Mouse (Mus musculus) hindbrain, embryonic 15.5 days (tissue): ENCODE results near the gene Barhl2. TPM values are rescaled to one million over a fixed set of nuclear protein-coding genes. Genes with fewer than 3 reads are reported as not detected.
A peak's percentile ranks its signal among the peaks of the same experiment; 100 is the strongest.

Experiments used
- ATAC-seq: fragments of 200-750 bp; cut with Nextera tagmentation; 2 replicates; pipeline ENCODE4 v1.8.0; 2017; ENCODE audit warnings: low read depth, moderate number of reproducible peaks, moderate TSS enrichment; ENCODE audit not compliant: low FRiP score
- H3K27ac ChIP-seq: fragments of 300-500 bp; sonication (generic); replicated peaks from 2 replicates; pipeline ENCODE4 v1.5.1; 2015; ENCODE audit warnings: mild to moderate bottlenecking, inconsistent platforms
- H3K27me3 ChIP-seq: fragments of 300-500 bp; sonication (generic); 2 replicates; pipeline ENCODE4 v1.6.1; 2015; ENCODE audit warnings: control low read depth, inconsistent platforms
- H3K36me3 ChIP-seq: fragments of 300-500 bp; sonication (generic); 2 replicates; pipeline ENCODE4 v1.6.1; 2015; ENCODE audit warnings: control low read depth, inconsistent platforms
- H3K4me1 ChIP-seq: fragments of 300-500 bp; sonication (generic); replicated peaks from 2 replicates; pipeline ENCODE4 v1.6.1; 2015; ENCODE audit warnings: control low read depth, inconsistent platforms
- H3K4me2 ChIP-seq: fragments of 300-500 bp; sonication (generic); 2 replicates; pipeline ENCODE4 v1.6.1; 2015; ENCODE audit warnings: moderate library complexity, mild to moderate bottlenecking, inconsistent platforms
- H3K4me3 ChIP-seq: fragments of 300-500 bp; sonication (generic); 2 replicates; pipeline ENCODE4 v1.5.1; 2015; ENCODE audit warnings: mild to moderate bottlenecking, inconsistent platforms
- H3K9ac ChIP-seq: fragments of 300-500 bp; sonication (generic); 2 replicates; pipeline ENCODE4 v1.6.1; 2015; ENCODE audit warnings: inconsistent platforms
- H3K9me3 ChIP-seq: fragments of 300-500 bp; sonication (generic); 2 replicates; pipeline ENCODE4 v1.6.1; 2016; ENCODE audit warnings: control low read depth, inconsistent platforms
- WGBS: fragments of 180-500 bp; shearing (Covaris S2); methylation state at CpG from one replicate; pipeline ENCODE4 v1.1.7; 2015; 5-methylcytosine and 5-hydroxymethylcytosine counted together
- polyA plus RNA-seq: library from polyadenylated mRNA; unstranded; fragments of >200 nt; fragmentation: Nextera tagmentation; extraction: Ambion mirVana; gene quantifications from 2 replicates; pipeline ENCODE4 v1.2.1, GENCODE M21; 2015

Gene Barhl2
- polyA plus RNA-seq, 1 experiment from 2014 or later, result 1.6 TPM

- H3K9me3 ChIP-seq, result no peaks in the 10 kb centered on the region
- no peaks in the 10 kb centered on the region for H3K4me1 ChIP-seq
- no peak for ATAC-seq
- peaks cover 6% of the 10 kb centered on the region; the same call in 1 of the 2 replicates for H3K27me3 ChIP-seq
- no peak overlapping the region for H3K4me3 ChIP-seq
- H3K27ac ChIP-seq, result no peak overlapping the region
- no peak overlapping the region for H3K4me2 ChIP-seq
- 93% methylated on average over 7 of the region's 7 CpGs for WGBS
- no peaks in the 10 kb centered on the region for H3K36me3 ChIP-seq
- no peak overlapping the region for H3K9ac ChIP-seq
Observed at GRCm38 (mm10) chr5:106438916-106439315, 19.1 kb downstream of the Barhl2 start.

DNA sequence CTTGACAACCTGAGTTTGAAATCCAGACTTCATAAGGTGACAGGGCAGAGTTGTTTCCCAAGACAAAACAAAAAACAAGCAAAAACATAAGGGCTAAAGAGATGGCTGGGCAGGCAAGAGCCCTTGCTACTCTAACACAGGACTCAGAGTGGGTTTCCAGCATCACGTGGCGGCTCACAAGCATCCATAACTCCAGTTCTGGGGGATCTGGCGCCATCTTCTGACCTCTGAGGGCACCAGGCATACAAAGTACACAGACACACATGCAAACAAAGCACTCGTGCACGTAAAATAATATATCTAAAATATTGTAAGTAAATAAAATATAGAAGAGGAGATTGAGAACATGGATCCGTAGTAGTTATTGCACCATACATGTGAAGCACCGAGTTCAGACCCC lies 31.9 kb downstream of the Barhl2 start:
- WGBS, result 80% methylated on average over 7 of the region's 7 CpGs
- H3K9me3 ChIP-seq, result no peaks in the 10 kb centered on the region
- no peak overlapping the region for H3K4me3 ChIP-seq
- ATAC-seq, result no peak
- H3K4me1 ChIP-seq, result no peaks in the 10 kb centered on the region
- H3K27me3 ChIP-seq, result no peaks in the 10 kb centered on the region
- no peaks in the 10 kb centered on the region for H3K36me3 ChIP-seq
- H3K4me2 ChIP-seq, result no peak overlapping the region
- H3K9ac ChIP-seq, result no peak overlapping the region
- no peak overlapping the region for H3K27ac ChIP-seq

DNA sequence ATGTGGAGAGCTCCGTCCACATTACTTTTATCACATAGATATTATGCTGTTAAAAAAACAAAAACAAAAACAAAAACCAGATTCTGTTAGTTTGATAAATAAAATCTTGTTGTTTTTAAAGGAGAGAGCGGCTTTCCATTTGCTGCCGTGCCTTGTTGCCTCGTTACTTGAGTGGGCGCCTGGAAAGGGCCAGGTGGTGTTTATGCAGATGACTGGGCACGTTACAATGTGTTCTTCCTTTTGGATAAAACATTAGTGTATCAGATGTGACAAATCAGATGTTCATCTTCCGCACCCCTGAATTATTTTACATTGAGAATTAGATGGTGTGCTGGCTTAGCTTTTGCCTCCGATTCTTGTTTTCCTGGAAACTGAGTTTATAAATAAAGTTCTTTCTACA lies 37.1 kb downstream of the Barhl2 start:
- H3K4me2 ChIP-seq, result 0 out of 2 replicates have a peak overlapping the region, but pooled peaks have one; percentile 13

DNA sequence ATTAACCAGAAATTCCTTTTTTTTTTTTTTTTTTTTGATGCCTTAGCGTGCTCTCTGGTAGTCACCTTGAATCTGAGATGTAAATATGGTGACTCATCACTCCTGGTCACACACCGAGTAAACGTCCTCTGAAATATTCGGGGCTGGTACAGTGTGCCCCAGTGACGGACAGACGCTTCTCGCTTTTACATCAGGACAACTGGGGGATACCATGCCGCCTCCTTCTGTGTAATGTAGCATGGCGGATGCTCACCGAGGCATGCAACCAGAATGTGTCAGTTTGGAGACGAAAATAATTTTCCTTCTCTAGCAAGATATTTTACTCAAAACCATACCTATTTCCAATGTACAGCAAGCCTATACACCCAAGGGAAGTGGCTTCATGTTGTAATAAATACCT lies 37.6 kb downstream of the Barhl2 start:
- WGBS, result 54% methylated on average over 11 of the region's 11 CpGs
- H3K4me3 ChIP-seq, result no peak overlapping the region
- no peak overlapping the region for H3K9ac ChIP-seq
- H3K4me2 ChIP-seq, result peak overlapping the region; percentile 13; the same call in 1 of the 2 replicates
- no peaks in the 10 kb centered on the region for H3K36me3 ChIP-seq
- no peak overlapping the region for H3K27ac ChIP-seq
- 0 out of 2 replicates have a peak, but pooled peaks have one; percentile 63 for ATAC-seq
- no peaks in the 10 kb centered on the region for H3K9me3 ChIP-seq
- no peaks in the 10 kb centered on the region for H3K4me1 ChIP-seq
- no peaks in the 10 kb centered on the region for H3K27me3 ChIP-seq

More for the DNA sequence above, 37.1 kb downstream of the Barhl2 start:
- 52% methylated on average over 8 of the region's 8 CpGs for WGBS
- no peak for ATAC-seq
- Histone ChIP-seq H3K27ac (no peak overlapping the region), H3K4me3 (no peak overlapping the region), H3K4me1 (no peaks in the 10 kb centered on the region), H3K9ac (no peak overlapping the region), H3K9me3 (no peaks in the 10 kb centered on the region), H3K27me3 (no peaks in the 10 kb centered on the region), H3K36me3 (no peaks in the 10 kb centered on the region)

- Histone ChIP-seq H3K9me3 (no peaks in the 10 kb centered on the region), H3K9ac (no peak overlapping the region), H3K27ac (no peak overlapping the region), H3K4me2 (no peak overlapping the region), H3K27me3 (no peaks in the 10 kb centered on the region), H3K4me1 (no peaks in the 10 kb centered on the region), H3K4me3 (no peak overlapping the region), H3K36me3 (no peaks in the 10 kb centered on the region)
- no peak for ATAC-seq
- 35% methylated on average over 7 of the region's 7 CpGs for WGBS
Observed at GRCm38 (mm10) chr5:106417210-106417609, 40.8 kb downstream of the Barhl2 start.

DNA sequence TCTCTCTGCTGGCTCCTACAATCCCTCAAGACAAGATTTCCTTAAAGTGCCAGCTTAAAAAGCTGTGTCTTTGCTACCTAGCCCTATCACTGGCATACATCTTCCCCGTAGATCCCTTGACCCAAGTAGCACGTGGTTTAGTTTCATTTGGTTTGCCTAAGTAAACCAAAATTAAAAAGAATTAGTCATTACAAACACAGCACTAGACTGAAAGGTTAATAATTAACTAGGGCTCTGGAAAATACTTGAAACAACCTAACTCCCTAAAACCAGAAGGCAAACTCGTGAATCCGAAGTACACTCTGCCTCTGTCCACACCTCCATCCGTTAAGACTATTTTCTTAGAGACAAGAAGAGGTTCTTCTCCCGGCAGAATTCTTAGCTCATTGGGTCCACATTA lies 41.4 kb downstream of the Barhl2 start:
- Histone ChIP-seq H3K4me2 (no peak overlapping the region), H3K27ac (no peak overlapping the region), H3K9ac (no peak overlapping the region), H3K4me1 (no peaks in the 10 kb centered on the region), H3K27me3 (no peaks in the 10 kb centered on the region), H3K9me3 (no peaks in the 10 kb centered on the region), H3K4me3 (no peak overlapping the region), H3K36me3 (no peaks in the 10 kb centered on the region)
- ATAC-seq, result no peak
- 71% methylated on average over 6 of the region's 6 CpGs for WGBS

GRCm38 (mm10) chr5:106415734-106416133 lies 42.2 kb downstream of the Barhl2 start:
- Histone ChIP-seq H3K27me3 (no peaks in the 10 kb centered on the region), H3K36me3 (no peaks in the 10 kb centered on the region), H3K27ac (no peak overlapping the region), H3K4me1 (no peaks in the 10 kb centered on the region), H3K9ac (no peak overlapping the region), H3K4me2 (no peak overlapping the region), H3K9me3 (no peaks in the 10 kb centered on the region), H3K4me3 (no peak overlapping the region)
- 78% methylated on average over 6 of the region's 6 CpGs for WGBS
- ATAC-seq, result no peak

- Histone ChIP-seq H3K9ac (no peak overlapping the region), H3K4me3 (no peak overlapping the region), H3K4me1 (no peaks in the 10 kb centered on the region), H3K27me3 (no peaks in the 10 kb centered on the region), H3K36me3 (no peaks in the 10 kb centered on the region), H3K4me2 (no peak overlapping the region), H3K27ac (no peak overlapping the region), H3K9me3 (no peaks in the 10 kb centered on the region)
- 89% methylated on average over 2 of the region's 2 CpGs for WGBS
- no peak for ATAC-seq
Observed at GRCm38 (mm10) chr5:106402761-106403160, 55.2 kb downstream of the Barhl2 start.

Other genes with a start within 250 kb of the Barhl2 start
- gene Gm17304, start 150.9 kb upstream of the Barhl2 start, polyA plus RNA-seq, result not detected in 2 replicates
- gene Zfp644, start 239.1 kb upstream of the Barhl2 start, polyA plus RNA-seq, result 58.1 and 67.3 TPM in 2 replicates